Mouse (Mus musculus) urinary bladder, adult 2 months (tissue): Measurements from ENCODE around the gene Rps23. TPM values are rescaled to one million over a fixed set of nuclear protein-coding genes. Genes with fewer than 3 reads are reported as not detected.

Experiments
- DNase-seq: peaks from one replicate; pipeline ENCODE4 v3.0.0; 2022; ENCODE audit warnings: low spot score
- polyA plus RNA-seq: library from polyadenylated mRNA; depleted of rRNA; stranded (reverse); fragments of >200 nt; gene quantifications from 2 replicates; pipeline ENCODE4 v1.2.3, GENCODE M21; 2012; rRNA removed

Gene Rps23
- polyA plus RNA-seq, 1 experiment = 1,528 TPM

- DNase-seq = no peak
Measured at GRCm38 (mm10) chr13:90933256-90933655, 10.5 kb downstream of the Rps23 start.

GRCm38 (mm10) chr13:90935852-90936251, 13.1 kb downstream of the Rps23 start:
- DNase-seq = no peak

GRCm38 (mm10) chr13:90939192-90939591, 16.4 kb downstream of the Rps23 start:
- DNase-seq = no peak

- no peak for DNase-seq
Measured at GRCm38 (mm10) chr13:90939600-90939999, 16.8 kb downstream of the Rps23 start.

GRCm38 (mm10) chr13:90958894-90959293, 36.1 kb downstream of the Rps23 start:
- no peak for DNase-seq

GRCm38 (mm10) chr13:90960591-90960990, 37.8 kb downstream of the Rps23 start:
- DNase-seq = no peak

- DNase-seq = no peak
Measured at GRCm38 (mm10) chr13:90962836-90963760, 40.3 kb downstream of the Rps23 start.

GRCm38 (mm10) chr13:90964511-90964910, 41.8 kb downstream of the Rps23 start:
- DNase-seq = no peak

GRCm38 (mm10) chr13:90965996-90966395, 43.2 kb downstream of the Rps23 start:
- no peak for DNase-seq

- DNase-seq = peak; percentile 47
Measured at GRCm38 (mm10) chr13:90967422-90967821, 44.7 kb downstream of the Rps23 start.

- DNase-seq = no peak
Measured at GRCm38 (mm10) chr13:90968940-90969339, 46.2 kb downstream of the Rps23 start.

- no peak for DNase-seq
Measured at GRCm38 (mm10) chr13:90970259-90971017, 47.7 kb downstream of the Rps23 start.

- no peak for DNase-seq
Measured at GRCm38 (mm10) chr13:90973409-90973808, 50.7 kb downstream of the Rps23 start.

Other genes with a start within 250 kb of the Rps23 start
- gene Atp6ap1l, start 17.6 kb upstream of the Rps23 start, polyA plus RNA-seq = 0.19 TPM in 2 replicates